Mouse (Mus musculus) v-Abl transformed pro-B cells (cell line): ENCODE results near the gene Rab43.

Experiments
- in situ Hi-C, 2 experiments: fragments of 400-800 bp; cut with MboI; formaldehyde crosslinking; loops; one replicate each; pipeline ENCODE4 v1.15.1; 2025; ENCODE audit not compliant: unreplicated experiment in 2 of 2

The Rab43 gene

DNA sequence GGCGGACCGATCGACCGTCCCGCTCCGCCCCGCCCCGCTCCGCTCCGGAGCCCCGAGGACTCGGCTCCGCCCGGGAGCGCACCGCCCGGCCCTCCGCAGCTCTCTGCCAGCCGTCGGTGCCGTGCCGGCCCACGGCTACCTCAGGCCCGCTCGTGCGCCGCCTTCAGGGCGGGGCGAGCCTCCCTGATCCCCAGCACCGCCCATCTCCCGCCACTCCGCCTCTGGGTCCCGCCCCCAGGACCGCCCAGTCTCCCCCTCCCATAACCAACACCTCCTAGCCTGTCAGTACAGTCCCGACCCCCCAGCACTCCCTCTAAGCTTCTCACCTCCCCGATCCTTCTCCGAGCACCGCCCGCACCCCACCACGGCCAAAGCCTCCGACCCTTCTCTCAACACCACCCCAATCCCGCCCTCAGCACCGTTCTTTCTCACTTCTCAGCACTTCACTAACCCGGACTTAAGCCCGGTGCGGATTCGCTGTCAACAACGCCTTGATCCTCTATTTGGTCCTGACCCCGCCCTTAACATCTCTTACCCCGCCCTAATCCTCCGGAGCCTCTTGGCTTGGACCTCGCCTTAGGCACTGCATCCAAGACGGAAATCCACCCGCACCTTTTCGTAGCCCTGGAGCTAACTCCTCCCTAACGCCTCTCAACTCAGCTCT lies at the start of gene Rab43:
Gene Rab43, minus strand, starts transcription at position 490 of the 664 bp plus-strand sequence.
- in situ Hi-C loops, result no loop called here

DNA sequence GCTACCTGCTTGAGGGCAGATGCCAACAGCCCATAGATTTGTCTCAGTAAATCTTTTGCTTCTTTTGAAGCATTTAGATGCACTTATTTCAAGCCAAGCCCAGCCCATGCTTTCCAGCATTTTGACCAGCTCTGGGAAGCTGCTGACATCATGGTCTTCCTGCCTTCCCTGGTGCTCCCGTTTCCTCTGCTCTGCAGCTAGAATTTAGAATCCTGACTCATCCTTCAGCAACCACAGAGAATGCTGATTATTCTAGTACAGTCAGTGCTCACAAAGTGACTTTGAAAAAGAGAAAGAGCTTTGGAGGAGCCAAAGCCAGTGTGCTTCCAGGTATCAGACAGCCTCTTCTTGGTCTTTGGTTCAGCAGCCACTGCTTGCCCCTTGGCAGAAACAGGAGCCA lies 45.1 kb upstream of the Rab43 start:
- in situ Hi-C loops, result no loop called here

DNA sequence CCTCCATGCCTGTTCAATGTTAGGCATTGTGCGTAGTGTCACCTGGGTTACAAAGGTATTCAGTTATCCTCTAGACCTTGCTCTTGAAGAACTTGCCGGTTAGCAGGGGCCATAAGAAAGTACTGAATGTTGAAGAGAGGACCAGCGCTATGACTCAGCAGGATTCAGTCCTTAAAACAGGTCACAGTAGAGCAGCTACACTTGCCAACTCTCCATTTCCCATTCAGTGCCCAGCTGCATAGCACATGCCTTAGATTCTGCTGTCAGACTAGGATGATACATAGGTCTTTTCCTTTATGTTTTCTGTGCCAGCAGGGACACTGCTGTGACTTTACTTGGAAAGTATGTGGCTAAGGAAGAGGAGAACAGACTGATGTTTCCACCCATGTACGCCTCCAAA lies 41.5 kb upstream of the Rab43 start:
- in situ Hi-C loops, result loop anchor here (5.0 kb wide), 1 partner anchor 34 kb away; the partner anchor contains the start of gene Copg1 (in 2 of the 2)

- in situ Hi-C loops, result loop anchor here (5.0 kb wide), 1 partner anchor 35 kb away; the partner anchor contains the start of gene Copg1 (in 2 of the 2)
These were observed 39.9 kb upstream of the Rab43 start for GRCm38 (mm10) chr6:87851871-87852270.

DNA sequence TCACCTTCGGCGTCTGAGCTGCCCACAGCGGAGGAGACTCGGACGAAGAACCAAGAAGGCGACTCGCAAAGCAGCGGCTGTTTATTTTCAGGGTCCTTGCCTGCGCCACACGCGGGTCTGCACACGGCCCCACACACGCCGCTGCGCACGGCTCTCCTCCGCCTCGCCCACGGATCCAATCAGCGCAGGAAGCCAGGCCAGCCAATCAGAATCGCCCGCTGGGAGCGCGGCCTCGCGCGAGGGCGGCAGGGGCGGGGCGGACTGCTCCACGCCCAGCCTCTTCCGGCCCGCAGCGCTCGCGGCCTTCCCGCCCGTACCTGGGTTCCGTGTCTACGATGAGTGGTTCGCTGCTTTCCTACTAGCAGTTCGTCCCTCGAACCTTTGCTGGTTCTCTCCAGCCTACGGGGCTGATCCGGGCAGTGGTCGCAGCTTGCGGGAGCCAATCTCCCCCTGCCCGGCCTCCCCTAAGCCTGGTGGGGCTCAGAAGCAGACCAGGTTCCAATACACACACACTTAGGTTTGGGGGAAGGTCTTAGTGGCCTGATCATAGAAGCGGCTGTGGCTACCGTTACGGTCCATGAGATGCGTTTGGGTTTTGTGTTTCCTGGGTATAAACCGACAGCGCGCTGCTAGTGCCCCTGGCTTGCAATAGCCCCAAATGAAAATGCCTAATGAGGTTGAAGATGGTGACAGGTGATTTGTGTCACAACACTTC lies 39.1 kb upstream of the Rab43 start, which contains the start of gene Cnbp:
Gene Cnbp, minus strand, starts transcription at position 207 of the 715 bp plus-strand sequence.
- in situ Hi-C loops, result loop anchor here (5.0 kb wide), 1 partner anchor 36 kb away; the partner anchor contains the start of gene Copg1 (in 2 of the 2)

DNA sequence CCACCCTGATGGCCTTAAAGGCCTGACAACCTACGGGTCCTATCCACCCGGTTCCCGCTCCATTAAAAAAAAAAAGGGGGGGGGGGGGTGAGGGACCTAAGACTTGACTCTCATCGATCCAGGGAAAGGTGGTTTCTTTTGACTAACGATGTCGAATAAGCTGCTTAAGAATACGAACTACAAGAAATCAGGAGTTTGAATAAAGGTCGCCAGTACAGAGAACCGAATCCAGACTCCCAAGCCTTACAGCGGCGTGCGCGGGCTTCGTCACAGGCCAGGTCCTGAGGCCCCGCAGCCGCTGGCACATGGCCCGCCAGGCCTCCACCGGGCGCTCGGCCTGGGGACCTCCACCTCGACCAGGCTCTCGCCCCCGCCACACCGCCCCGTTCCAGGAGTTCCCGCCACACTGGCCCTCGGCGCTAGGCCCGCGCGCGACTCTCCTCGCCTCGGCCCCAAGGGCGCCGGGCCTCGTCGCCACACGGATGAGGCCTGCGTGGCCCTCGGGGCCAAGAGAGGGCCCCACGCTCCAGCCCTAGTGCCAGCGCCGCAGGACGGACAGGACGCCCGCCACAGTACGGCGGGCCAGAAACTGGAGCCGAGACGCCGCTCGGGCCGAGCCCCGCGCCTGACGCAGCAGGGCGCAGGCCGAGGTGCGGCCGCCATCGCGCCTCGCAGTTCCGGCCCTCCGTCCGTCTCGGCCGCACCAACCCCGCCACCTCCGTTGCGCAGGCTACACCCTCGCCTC lies 38.4 kb upstream of the Rab43 start:
- in situ Hi-C loops, result loop anchor here (5.0 kb wide), 1 partner anchor 37 kb away; the partner anchor contains the start of gene Copg1 (in 2 of the 2)

DNA sequence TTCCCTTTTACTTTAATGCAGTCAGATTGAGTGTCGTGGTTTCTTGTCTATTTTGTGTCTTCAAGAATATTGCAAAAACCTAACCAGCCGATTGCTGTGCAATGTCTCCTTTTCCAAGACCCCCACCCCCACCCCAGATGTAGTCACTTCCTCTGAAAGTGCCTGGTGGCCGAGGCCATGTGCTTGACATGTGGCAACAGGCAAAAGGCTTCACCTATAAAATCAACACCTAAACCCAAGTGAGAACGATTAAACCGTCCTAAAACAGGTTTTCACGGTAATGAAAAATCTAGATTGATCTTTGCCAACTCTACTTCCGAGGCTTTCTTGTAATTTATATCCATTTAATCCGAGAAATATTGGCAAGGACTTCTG lies 37.8 kb upstream of the Rab43 start:
- in situ Hi-C loops, result loop anchor here (5.0 kb wide), 1 partner anchor 38 kb away; the partner anchor contains the start of gene Copg1 (in 2 of the 2)

GRCm38 (mm10) chr6:87846813-87847212 lies 34.8 kb upstream of the Rab43 start:
- in situ Hi-C loops, result no loop called here

GRCm38 (mm10) chr6:87845031-87845695 lies 33.2 kb upstream of the Rab43 start:
- in situ Hi-C loops, result no loop called here

DNA sequence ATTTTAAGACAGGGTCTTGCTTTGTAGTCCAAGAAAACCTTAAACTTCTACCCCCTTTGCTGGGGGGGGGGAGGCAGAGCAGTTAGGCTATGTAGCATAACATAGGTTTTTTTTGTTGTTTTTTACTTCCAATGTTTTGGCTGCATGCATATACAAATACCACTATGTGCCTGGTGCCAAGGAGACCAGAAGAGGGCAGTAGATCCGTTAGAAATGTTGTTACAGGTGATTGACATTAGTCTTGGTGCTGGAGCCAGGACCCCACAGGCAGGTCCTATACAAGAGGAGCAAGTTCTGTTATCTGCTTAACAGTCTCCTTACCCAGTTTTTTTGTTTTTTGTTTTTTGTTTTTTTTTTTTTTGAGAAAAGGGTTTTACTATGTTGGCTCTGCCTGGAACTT lies 30.3 kb upstream of the Rab43 start:
- in situ Hi-C loops, result no loop called here

DNA sequence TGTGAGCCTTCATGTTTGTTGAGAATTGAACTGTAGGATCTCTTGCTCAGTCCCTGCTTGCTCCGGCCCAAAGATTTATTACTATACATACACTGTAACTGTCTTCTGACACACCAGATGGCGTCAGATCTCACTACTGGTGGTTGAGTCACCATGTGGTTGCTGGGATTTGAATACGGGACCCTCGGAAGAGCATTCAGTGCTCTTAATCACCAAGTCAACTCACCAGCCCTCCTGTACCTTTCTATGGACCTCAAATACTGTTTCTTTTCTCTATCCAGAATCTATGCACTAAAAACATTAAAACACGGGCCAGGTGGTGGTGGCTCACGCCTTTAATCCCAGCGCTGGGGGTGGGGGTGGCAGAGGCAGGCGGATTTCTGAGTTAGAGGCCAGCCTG lies 29.7 kb upstream of the Rab43 start:
- in situ Hi-C loops, result no loop called here

DNA sequence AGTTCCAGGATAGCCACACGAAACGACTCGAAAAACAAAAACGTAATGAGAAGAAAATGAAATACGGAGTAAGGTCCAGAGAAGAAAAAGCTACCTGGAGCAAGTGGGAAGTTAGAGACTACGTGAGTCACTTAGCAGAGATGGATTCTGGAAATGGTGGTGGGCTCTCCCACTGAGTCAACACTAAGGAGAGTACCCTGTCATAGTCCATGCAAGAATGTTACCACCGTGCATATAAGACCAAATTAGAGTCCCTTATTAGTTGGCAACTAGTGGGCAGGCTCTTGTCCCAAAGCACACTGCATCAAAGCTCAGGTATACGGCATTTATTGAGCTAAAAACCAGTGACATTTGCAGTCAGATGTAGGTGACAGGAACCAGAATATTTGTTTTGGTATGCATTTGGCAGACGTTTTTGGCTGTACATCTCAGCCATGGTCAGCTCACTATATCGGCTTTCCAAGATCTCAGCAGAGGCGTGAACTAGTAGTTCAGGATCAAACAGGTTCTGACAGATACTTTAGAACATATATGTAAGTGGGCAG lies 27.9 kb upstream of the Rab43 start:
- in situ Hi-C loops, result no loop called here

GRCm38 (mm10) chr6:87838551-87839197 lies 26.7 kb upstream of the Rab43 start, which contains the start of gene Isy1:
TSS of gene Isy1 (minus strand) at chr6:87838798.
- in situ Hi-C loops, result no loop called here

DNA sequence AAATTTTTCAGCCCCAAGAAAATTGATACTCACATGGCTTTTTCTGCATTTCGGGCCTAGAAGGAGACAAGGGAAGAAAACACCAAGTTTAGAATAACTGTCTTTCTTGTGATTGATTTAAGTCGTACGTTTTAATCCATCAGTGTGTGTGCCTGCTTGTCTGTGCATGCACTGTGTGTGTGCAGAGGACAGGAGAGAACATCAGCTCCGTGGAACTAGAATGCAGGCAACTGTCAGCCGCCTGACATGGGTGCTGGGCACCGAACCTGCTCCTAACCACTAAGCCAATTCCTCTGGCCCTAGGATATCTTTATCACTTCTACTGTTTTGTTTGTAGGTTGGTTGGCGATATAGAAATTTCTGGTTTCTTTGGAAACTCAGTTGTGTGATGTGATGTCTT lies 23.7 kb upstream of the Rab43 start, which contains the start of gene Gm45140:
Gene Gm45140, minus strand, starts transcription at position 101 of the 400 bp plus-strand sequence.
- in situ Hi-C loops, result no loop called here

- in situ Hi-C loops, result no loop called here
These were observed 8.4 kb upstream of the Rab43 start for GRCm38 (mm10) chr6:87820366-87820765.

GRCm38 (mm10) chr6:87814486-87814885 lies 2.5 kb upstream of the Rab43 start:
- in situ Hi-C loops, result no loop called here

- in situ Hi-C loops, result no loop called here
These were observed 692 bp upstream of the Rab43 start for GRCm38 (mm10) chr6:87812656-87813055.

- in situ Hi-C loops, result no loop called here
These were observed 973 bp downstream of the Rab43 start for GRCm38 (mm10) chr6:87810713-87811669.
